Mouse (Mus musculus): ENCODE results near the gene Gm5129. TPM values are rescaled to one million over a fixed set of nuclear protein-coding genes. Genes with fewer than 3 reads are reported as not detected.
A peak's percentile ranks its signal among the peaks of the same experiment; 100 is the strongest.
"Not testable (repeated sequence)": the region's sequence is repeated elsewhere in the genome, so short reads cannot be mapped to it uniquely, and the experiment has no call there.

The Gm5129 gene
- total RNA-seq, 2 experiments from 2014 or later = not detected

DNA sequence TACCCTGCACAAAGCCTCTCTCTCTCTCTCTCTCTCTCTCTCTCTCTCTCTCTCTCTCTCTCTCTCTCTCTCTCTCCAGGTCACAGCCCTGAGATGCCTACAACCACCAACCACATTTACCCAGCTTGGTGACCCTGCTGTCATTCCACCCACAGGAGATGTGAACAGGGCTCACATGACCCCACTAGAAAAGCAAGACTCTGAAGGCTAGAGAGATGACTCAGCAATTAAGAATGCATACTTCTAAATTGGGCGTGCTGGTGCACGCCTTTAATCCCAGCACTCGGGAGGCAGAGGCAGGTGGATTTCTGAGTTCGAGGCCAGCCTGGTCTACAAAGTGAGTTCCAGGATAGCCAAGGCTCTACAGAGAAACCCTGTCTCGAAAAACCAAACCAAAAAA lies 9.7 kb downstream of the Gm5129 start:
- DNase-seq; intact Hi-C loops (cut with DNase I): not testable (repeated sequence)

DNA sequence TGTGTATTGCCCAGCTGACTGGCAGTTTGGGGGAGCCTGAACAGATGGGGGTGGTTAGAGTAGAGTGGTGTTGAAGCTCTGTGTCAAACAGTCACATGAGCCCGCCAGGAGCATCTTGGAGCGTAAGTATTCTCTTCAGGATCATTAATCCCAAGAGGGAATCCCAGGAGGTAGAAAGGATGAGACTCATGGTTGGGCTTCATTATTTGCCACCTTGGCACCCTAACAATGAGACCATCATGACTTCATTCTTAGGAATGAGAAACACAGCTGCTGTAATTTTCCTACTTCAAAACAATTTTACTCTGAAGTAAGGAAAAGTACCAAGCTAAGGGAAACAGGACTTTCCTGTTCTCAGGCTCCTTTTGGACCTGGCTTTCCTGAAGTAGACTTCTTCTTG lies 10.4 kb downstream of the Gm5129 start:
- DNase-seq = no peak
- intact Hi-C loops (cut with DNase I) = no loop called here

- no peak for DNase-seq
- intact Hi-C loops (cut with DNase I) = no loop called here
These were observed 14.6 kb downstream of the Gm5129 start for GRCm38 (mm10) chr5:29721159-29721558.

GRCm38 (mm10) chr5:29712906-29713305 lies 22.8 kb downstream of the Gm5129 start:
- no peak for DNase-seq
- intact Hi-C loops (cut with DNase I) = no loop called here

- intact Hi-C loops (cut with DNase I) = no loop called here
- DNase-seq = no peak
These were observed 24.1 kb downstream of the Gm5129 start for GRCm38 (mm10) chr5:29711631-29712030.

DNA sequence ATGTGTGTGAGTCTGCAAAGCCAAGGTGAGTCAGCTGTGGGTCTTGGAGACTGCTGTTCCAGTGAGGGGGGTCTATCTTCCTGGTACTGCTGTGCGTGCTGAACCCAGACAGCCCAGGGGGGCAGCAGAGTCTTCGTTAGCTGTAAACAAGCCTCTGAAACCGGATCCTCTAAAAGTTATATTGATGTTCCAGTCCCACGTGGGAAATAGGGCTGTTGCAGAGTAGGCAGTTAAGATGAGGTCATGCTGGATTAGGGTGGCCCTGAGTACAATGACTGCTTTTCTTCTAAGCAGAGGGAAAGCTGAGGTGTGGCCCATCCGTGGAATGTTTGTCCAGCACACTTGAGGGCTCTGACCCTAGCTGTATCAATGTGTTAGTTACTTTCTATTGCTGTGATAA lies 27.5 kb downstream of the Gm5129 start:
- intact Hi-C loops (cut with DNase I) = no loop called here
- DNase-seq = no peak

GRCm38 (mm10) chr5:29707241-29707640 lies 28.5 kb downstream of the Gm5129 start:
- intact Hi-C loops (cut with DNase I) = no loop called here
- DNase-seq = no peak

DNA sequence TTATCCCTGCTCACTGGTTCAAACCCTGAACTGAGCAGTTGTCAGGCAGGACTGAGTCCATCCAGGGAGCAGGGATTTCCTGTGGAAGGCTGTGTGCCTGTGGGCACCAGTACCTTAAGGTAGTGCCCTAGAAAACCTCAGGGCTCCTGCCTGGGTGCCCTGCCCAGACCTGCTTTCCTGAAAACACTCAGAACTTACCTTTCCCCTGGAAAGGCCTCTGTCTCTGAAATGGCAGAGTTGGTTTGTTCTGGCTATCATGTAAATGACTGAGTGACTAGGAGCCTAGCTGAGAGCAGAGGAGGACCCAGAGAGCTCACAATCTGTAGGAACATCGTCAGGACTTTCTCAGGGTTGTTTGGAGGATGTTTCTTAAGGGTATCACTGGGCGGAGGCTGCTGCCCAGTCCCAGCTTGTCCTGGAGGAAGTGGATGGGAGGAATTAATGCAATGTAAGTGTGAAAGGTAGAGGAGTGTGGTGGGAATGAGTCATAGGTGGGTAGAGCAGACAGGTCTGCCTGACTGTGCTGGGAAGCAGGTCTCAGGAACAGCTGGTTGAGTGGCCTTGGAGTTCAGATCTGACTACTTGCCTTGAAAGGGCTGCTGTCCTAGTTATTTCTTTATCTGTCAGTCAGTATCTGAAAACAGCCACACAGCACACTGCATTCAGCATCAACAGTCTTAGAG lies 36.1 kb downstream of the Gm5129 start:
- no peak for DNase-seq
- intact Hi-C loops (cut with DNase I) = no loop called here

DNA sequence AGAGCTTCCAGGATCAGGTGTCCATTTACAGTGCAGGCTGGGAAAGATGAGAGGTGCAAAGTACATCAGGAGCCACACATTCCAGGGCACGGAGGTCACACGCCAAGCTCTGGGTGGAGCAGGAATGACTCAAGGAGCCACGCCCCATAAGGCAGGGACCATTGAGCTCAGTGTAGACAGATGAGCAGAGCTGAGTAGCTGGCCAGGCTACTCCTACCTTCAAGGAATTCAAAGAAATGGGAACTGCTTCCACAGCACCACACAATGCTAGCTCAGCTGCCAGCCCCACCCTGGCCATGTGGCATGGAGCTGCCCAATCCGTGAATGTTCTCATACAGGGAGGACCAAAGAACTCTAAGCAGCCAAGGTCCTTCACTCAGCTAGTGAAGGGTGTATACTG lies 37.2 kb downstream of the Gm5129 start:
- intact Hi-C loops (cut with DNase I) = no loop called here
- no peak for DNase-seq

DNA sequence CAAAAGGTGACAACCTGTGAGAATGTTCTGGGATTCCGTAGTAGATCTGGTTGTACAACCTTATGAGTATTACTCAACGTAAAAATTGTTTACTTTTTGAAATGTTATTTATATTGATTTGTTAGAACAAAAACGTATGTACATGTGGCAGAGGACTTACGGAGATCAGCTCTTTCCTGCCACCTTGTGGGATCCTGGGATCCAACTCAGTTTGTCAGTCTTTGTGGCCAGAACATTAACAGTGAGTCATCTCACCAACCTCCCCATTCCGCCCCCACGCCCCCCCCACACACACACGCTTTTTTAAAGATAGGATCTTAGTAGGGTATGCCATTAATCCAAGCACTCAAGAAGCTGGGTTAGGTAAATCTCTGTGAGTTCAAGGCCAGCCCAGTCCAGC lies 47.4 kb downstream of the Gm5129 start:
- intact Hi-C loops (cut with DNase I) = no loop called here
- no peak for DNase-seq

DNA sequence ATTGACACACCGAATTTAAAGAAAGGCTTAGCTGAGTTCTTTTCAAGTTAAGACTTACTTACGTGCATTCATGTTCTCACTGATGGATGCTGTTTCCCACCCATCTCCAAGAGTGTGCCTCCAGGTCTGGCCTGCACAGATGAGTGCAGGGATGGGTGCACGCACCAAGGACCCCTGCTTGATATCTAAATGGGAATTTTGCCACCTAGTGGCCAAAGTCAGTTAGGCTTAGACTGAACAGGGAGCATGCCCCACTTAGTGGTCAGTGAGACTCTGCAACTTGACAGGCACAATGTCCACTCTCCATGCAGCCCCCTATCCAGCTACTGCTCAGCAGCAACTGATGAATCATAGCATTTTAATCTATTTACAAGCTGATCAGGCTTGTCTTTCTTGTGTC lies 48.1 kb downstream of the Gm5129 start:
- peak; percentile 30 for DNase-seq
- intact Hi-C loops (cut with DNase I) = no loop called here

Other genes with a start within 250 kb of the Gm5129 start
- gene Ube3c, start 166.7 kb downstream of the Gm5129 start, total RNA-seq (2021) = 10 to 100 TPM; 92.1 to 93.5 TPM
- 100 to 1,000 TPM; 190 to 197 TPM for gene Dnajb6, start 248 bp downstream of the Gm5129 start, total RNA-seq (2021)

Data from left cerebral cortex, postnatal 4 days (tissue).